Mouse (Mus musculus) midbrain, embryonic 15.5 days (tissue): ENCODE measurements around the gene Syce1l. TPM values are rescaled to one million over a fixed set of nuclear protein-coding genes. Genes with fewer than 3 reads are reported as not detected.
A peak's percentile ranks its signal among the peaks of the same experiment; 100 is the strongest.

Experiments
- ATAC-seq: fragments of 200-750 bp; cut with Nextera tagmentation; replicated peaks from 2 replicates; pipeline ENCODE4 v1.8.0; 2017; ENCODE audit warnings: moderate TSS enrichment
- H3K27ac ChIP-seq: fragments of 300-500 bp; sonication (generic); 2 replicates; pipeline ENCODE4 v1.5.1; 2015; ENCODE audit warnings: mild to moderate bottlenecking, inconsistent platforms
- H3K27me3 ChIP-seq: fragments of 300-500 bp; sonication (generic); replicated peaks from 2 replicates; pipeline ENCODE4 v1.6.1; 2015; ENCODE audit warnings: inconsistent platforms
- H3K36me3 ChIP-seq: fragments of 300-500 bp; sonication (generic); replicated peaks from 2 replicates; pipeline ENCODE4 v1.6.1; 2015; ENCODE audit warnings: inconsistent platforms
- H3K4me1 ChIP-seq: fragments of 300-500 bp; sonication (generic); 2 replicates; pipeline ENCODE4 v1.6.1; 2015; ENCODE audit warnings: inconsistent platforms
- H3K4me2 ChIP-seq: fragments of 300-500 bp; sonication (generic); 2 replicates; pipeline ENCODE4 v1.6.1; 2015; ENCODE audit warnings: inconsistent platforms, mild to moderate bottlenecking, moderate library complexity
- H3K4me3 ChIP-seq: fragments of 300-500 bp; sonication (generic); 2 replicates; pipeline ENCODE4 v1.5.1; 2015; ENCODE audit warnings: mild to moderate bottlenecking, inconsistent platforms
- H3K9ac ChIP-seq: fragments of 300-500 bp; sonication (generic); 2 replicates; pipeline ENCODE4 v1.6.1; 2015; ENCODE audit warnings: mild to moderate bottlenecking, inconsistent platforms
- H3K9me3 ChIP-seq: fragments of 300-500 bp; sonication (generic); 2 replicates; pipeline ENCODE4 v1.6.1; 2016; ENCODE audit warnings: inconsistent platforms
- WGBS: fragments of 180-500 bp; shearing (Covaris S2); methylation state at CpG from one replicate; pipeline ENCODE4 v1.1.7; 2015; ENCODE audit warnings: mixed read lengths; 5-methylcytosine and 5-hydroxymethylcytosine counted together
- polyA plus RNA-seq: library from polyadenylated mRNA; unstranded; fragments of >200 nt; fragmentation: Nextera tagmentation; extraction: Ambion mirVana; gene quantifications from 2 replicates; pipeline ENCODE4 v1.2.1, GENCODE M21; 2015

Syce1l gene
- polyA plus RNA-seq, 1 experiment from 2014 or later = not detected

- H3K4me2 ChIP-seq = no peak overlapping the region
- H3K4me3 ChIP-seq = no peak overlapping the region
- no peak for ATAC-seq
- no peaks in the 10 kb centered on the region for H3K27me3 ChIP-seq
- no peaks in the 10 kb centered on the region for H3K4me1 ChIP-seq
- WGBS = 86% methylated on average over 1 of the region's 1 CpGs
- no peaks in the 10 kb centered on the region for H3K36me3 ChIP-seq
- no peaks in the 10 kb centered on the region; the same call in 1 of the 2 replicates for H3K9me3 ChIP-seq
- H3K27ac ChIP-seq = no peak overlapping the region
- no peak overlapping the region for H3K9ac ChIP-seq
Observed at GRCm38 (mm10) chr8:113676811-113677210, 33.8 kb downstream of the Syce1l start.

GRCm38 (mm10) chr8:113679361-113679760 lies 36.3 kb downstream of the Syce1l start:
- Histone ChIP-seq H3K4me3 (no peak overlapping the region), H3K27me3 (no peaks in the 10 kb centered on the region), H3K36me3 (no peaks in the 10 kb centered on the region), H3K4me2 (no peak overlapping the region), H3K4me1 (no peaks in the 10 kb centered on the region), H3K9me3 (no peaks in the 10 kb centered on the region; the same call in 1 of the 2 replicates), H3K9ac (no peak overlapping the region), H3K27ac (no peak overlapping the region)
- WGBS = 86% methylated on average over 3 of the region's 3 CpGs
- ATAC-seq = no peak

- 79% methylated on average over 17 of the region's 17 CpGs for WGBS
- H3K4me3 ChIP-seq = no peak overlapping the region
- no peaks in the 10 kb centered on the region for H3K9me3 ChIP-seq
- H3K4me2 ChIP-seq = no peak overlapping the region
- no peaks in the 10 kb centered on the region for H3K27me3 ChIP-seq
- H3K4me1 ChIP-seq = peaks cover 11% of the 10 kb centered on the region
- no peaks in the 10 kb centered on the region for H3K36me3 ChIP-seq
- H3K27ac ChIP-seq = no peak overlapping the region
- no peak for ATAC-seq
- H3K9ac ChIP-seq = no peak overlapping the region
Observed at GRCm38 (mm10) chr8:113687889-113688542, 45.0 kb downstream of the Syce1l start.

- Histone ChIP-seq H3K36me3 (no peaks in the 10 kb centered on the region), H3K9me3 (no peaks in the 10 kb centered on the region), H3K4me2 (no peak overlapping the region), H3K27me3 (no peaks in the 10 kb centered on the region), H3K9ac (no peak overlapping the region), H3K4me1 (peaks cover 11% of the 10 kb centered on the region), H3K27ac (no peak overlapping the region), H3K4me3 (no peak overlapping the region)
- ATAC-seq = no peak
- 93% methylated on average over 8 of the region's 8 CpGs for WGBS
Observed at GRCm38 (mm10) chr8:113688543-113688915, 45.5 kb downstream of the Syce1l start.

GRCm38 (mm10) chr8:113691622-113692343 lies 48.8 kb downstream of the Syce1l start:
- no peak overlapping the region for H3K9ac ChIP-seq
- peak overlapping the region; percentile 55 for H3K27ac ChIP-seq
- ATAC-seq = 0 out of 2 replicates have a peak, but pooled peaks have one; percentile 33
- no peaks in the 10 kb centered on the region for H3K36me3 ChIP-seq
- no peaks in the 10 kb centered on the region for H3K27me3 ChIP-seq
- no peak overlapping the region for H3K4me3 ChIP-seq
- no peaks in the 10 kb centered on the region for H3K9me3 ChIP-seq
- H3K4me1 ChIP-seq = peaks cover 11% of the 10 kb centered on the region
- WGBS = 67% methylated on average over 14 of the region's 14 CpGs
- H3K4me2 ChIP-seq = no peak overlapping the region

GRCm38 (mm10) chr8:113704968-113705367 lies 62.0 kb downstream of the Syce1l start:
- no peak overlapping the region for H3K4me2 ChIP-seq
- H3K27ac ChIP-seq = no peak overlapping the region
- H3K9me3 ChIP-seq = no peaks in the 10 kb centered on the region
- H3K4me1 ChIP-seq = no peaks in the 10 kb centered on the region
- H3K9ac ChIP-seq = no peak overlapping the region
- H3K27me3 ChIP-seq = no peaks in the 10 kb centered on the region
- 50% methylated on average over 7 of the region's 7 CpGs for WGBS
- no peak for ATAC-seq
- no peak overlapping the region for H3K4me3 ChIP-seq
- H3K36me3 ChIP-seq = no peaks in the 10 kb centered on the region

Other genes with a start within 250 kb of the Syce1l start
- gene Mon1b, start 7.6 kb upstream of the Syce1l start, polyA plus RNA-seq = 12.6 and 13.2 TPM in 2 replicates
- 3.2 and 3.4 TPM in 2 replicates for gene Adamts18, start 205.5 kb downstream of the Syce1l start, polyA plus RNA-seq